Mouse (Mus musculus): ENCODE measurements at regions not wholly inside any gene's neighbourhood (a gene's known extent, or its start where the extent isn't known, plus 50 kb on each side); places are given as distances from the start of the nearest gene placed in this dataset.

- TF ChIP-seq EP300 (optimal IDR thresholded peaks at IDR 0.05) (no peak), CTCF (IDR thresholded peaks at IDR 0.05; ENCODE audit: low read depth) (no peak)
Measured at GRCm38 (mm10) chr15:103102068-103102840, 64.6 kb downstream of the Smug1 start.

Data from stomach, postnatal 0 days (tissue).